Mouse (Mus musculus) myocyte (in vitro differentiated cells): ENCODE data around the gene Slc39a11.

Source experiments
- CEBPB ChIP-seq: IDR thresholded peaks from 2 replicates; pipeline ENCODE4 v1.6.1; 2011; ENCODE audit warnings: mild to moderate bottlenecking, moderate library complexity; ENCODE audit not compliant: poor library complexity, insufficient read depth, severe bottlenecking
- MAX ChIP-seq: IDR thresholded peaks from one replicate; pipeline ENCODE4 v1.6.1; 2011; ENCODE audit warnings: low read depth, mild to moderate bottlenecking, control low read depth
- MYOD1 ChIP-seq, 3 experiments: IDR thresholded peaks; one replicate each; pipeline ENCODE4 v1.6.1; 2011; ENCODE audit warnings: control low read depth in 2 of 3, low read depth in 2 of 3, mild to moderate bottlenecking in 2 of 3, moderate library complexity in 1 of 3; ENCODE audit not compliant: insufficient read length in 2 of 3, control insufficient read depth in 1 of 3
- MYOG ChIP-seq, 3 experiments: IDR thresholded peaks; one replicate each; pipeline ENCODE4 v1.6.1; 2011; ENCODE audit warnings: control low read depth in 2 of 3, low read depth in 2 of 3, mild to moderate bottlenecking in 2 of 3; ENCODE audit not compliant: insufficient read length in 2 of 3, control insufficient read depth in 1 of 3, insufficient read depth in 1 of 3
- POLR2A ChIP-seq: IDR thresholded peaks from one replicate; pipeline ENCODE4 v1.6.1; 2011; ENCODE audit warnings: low read depth, mild to moderate bottlenecking, control low read depth, moderate library complexity; ENCODE audit not compliant: insufficient read length
- POLR2AphosphoS2 ChIP-seq: IDR thresholded peaks from one replicate; pipeline ENCODE4 v1.6.1; 2011; ENCODE audit warnings: low read depth, control low read depth; ENCODE audit not compliant: insufficient read length
- SRF ChIP-seq: IDR thresholded peaks from one replicate; pipeline ENCODE4 v1.6.1; 2011; ENCODE audit warnings: low read depth; ENCODE audit not compliant: control insufficient read depth, insufficient read length
- USF1 ChIP-seq: IDR thresholded peaks from one replicate; pipeline ENCODE4 v1.6.1; 2011; ENCODE audit warnings: low read depth, mild to moderate bottlenecking, control low read depth, moderate library complexity

DNA sequence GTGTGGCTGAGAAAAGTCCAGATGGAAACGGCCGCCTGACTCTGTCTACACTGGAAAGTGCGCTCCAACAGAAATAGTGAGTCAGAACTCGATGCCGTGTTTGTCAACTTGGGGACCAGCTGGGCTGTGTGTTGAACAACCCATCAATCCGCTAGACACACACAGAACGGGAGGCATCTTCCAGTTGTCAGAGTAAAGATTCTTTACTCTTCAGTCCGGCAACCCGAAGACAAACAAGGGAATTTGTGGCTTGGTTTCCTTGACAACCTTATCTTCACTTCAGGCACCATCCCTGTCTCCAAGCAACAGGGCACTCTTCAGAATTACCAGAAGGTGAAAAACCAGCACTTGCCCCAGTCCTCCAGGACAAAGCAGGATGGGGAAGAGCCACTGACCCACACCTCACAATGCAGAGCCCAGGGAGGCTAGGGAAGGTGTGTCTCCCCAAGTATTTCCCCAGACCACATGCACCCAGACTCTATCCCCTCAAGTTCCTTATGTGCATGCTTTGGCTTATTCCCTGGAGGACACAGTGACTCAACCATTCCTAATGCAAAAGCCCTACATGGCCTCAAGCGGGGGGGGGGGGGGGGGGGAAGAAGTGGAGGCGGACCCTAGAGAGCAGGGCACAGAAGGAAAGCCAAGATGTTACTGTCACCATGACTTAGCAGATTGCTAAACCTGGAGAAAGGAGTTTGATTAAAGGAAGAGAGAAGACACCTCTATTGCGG is 297.6 kb downstream of the Slc39a11 start:
- TF ChIP-seq POLR2A: no peak
- no peak for TF ChIP-seq POLR2AphosphoS2
- TF ChIP-seq MYOD1 (IDR thresholded peaks at IDR 0.05; ENCODE audit: control insufficient read depth in 1 of 3, insufficient read length in 2 of 3, low read depth in 2 of 3): no peak
- TF ChIP-seq MAX: no peak
- no peak for TF ChIP-seq MYOG (IDR thresholded peaks at IDR 0.05; ENCODE audit: control insufficient read depth in 1 of 3, insufficient read depth in 1 of 3, insufficient read length in 2 of 3, low read depth in 2 of 3)
- TF ChIP-seq SRF: no peak
- no peak for TF ChIP-seq USF1
- TF ChIP-seq CEBPB: no peak
